Mouse (Mus musculus): Measurements from ENCODE around the gene Ciapin1.

The Ciapin1 gene

GRCm38 (mm10) chr8:94825170-94825569 lies 13.0 kb downstream of the Ciapin1 start:
- CTCF ChIA-PET, result interaction anchor here in 2 of 4 experiments (1.1 to 2.1 kb wide), 4 partner anchors 10 to 87 kb away, joined by 4 to 6 read pairs (median 4); no protein-coding TSS in a partner anchor
- POLR2A ChIA-PET, result interaction anchor here in 2 of 4 experiments (0.6 to 11.8 kb wide), 10 partner anchors 7 to 969 kb away, joined by 3 to 84 read pairs (median 4); partner anchors contain the start of genes Ciapin1 (in 2 of the 2) and Coq9 (in 2 of the 2)

- CTCF ChIA-PET, result interaction anchor here (0.5 to 2.8 kb wide), 47 partner anchors 8 to 1063 kb away, joined by 3 to 18 read pairs (median 4); partner anchors contain the start of genes Ciapin1 (in 2 of the 4), Coq9 (in 2 of the 4), Dok4 (in 2 of the 4) and Ccdc102a (in 1 of the 4)
- POLR2A ChIA-PET, result interaction anchor here in 3 of 4 experiments (0.6 to 11.8 kb wide), 22 partner anchors 8 to 378 kb away, joined by 3 to 84 read pairs (median 4); partner anchors contain the start of genes Ciapin1 (in 2 of the 3), Coq9 (in 2 of the 3) and Cx3cl1 (in 1 of the 3)
These were observed 15.3 kb downstream of the Ciapin1 start for GRCm38 (mm10) chr8:94822637-94823560.

- ChIA-PET CTCF (interaction anchor here in 2 of 4 experiments (0.9 to 2.8 kb wide), 6 partner anchors 11 to 128 kb away, joined by 3 to 12 read pairs (median 4); no protein-coding TSS in a partner anchor), POLR2A (interaction anchor here in 3 of 4 experiments (0.6 to 11.8 kb wide), 14 partner anchors 9 to 452 kb away, joined by 3 to 84 read pairs (median 3); partner anchors contain the start of genes Ciapin1 (in 2 of the 3), Coq9 (in 2 of the 3) and Cx3cl1 (in 1 of the 3))
These were observed 16.8 kb downstream of the Ciapin1 start for GRCm38 (mm10) chr8:94821381-94821780.

GRCm38 (mm10) chr8:94820553-94820952 lies 17.6 kb downstream of the Ciapin1 start:
- CTCF ChIA-PET, result interaction anchor here in 3 of 4 experiments (0.6 to 2.2 kb wide), 7 partner anchors 12 to 434 kb away, joined by 3 to 7 read pairs (median 4); no protein-coding TSS in a partner anchor
- POLR2A ChIA-PET, result interaction anchor here (0.7 to 11.8 kb wide), 11 partner anchors 10 to 123 kb away, joined by 3 to 84 read pairs (median 3); partner anchors contain the start of genes Ccl17 (in 1 of the 4), Ciapin1 (in 1 of the 4), Coq9 (in 1 of the 4) and Cx3cl1 (in 1 of the 4)

- POLR2A ChIA-PET, result interaction anchor here (0.6 to 11.8 kb wide), 10 partner anchors 10 to 114 kb away, joined by 3 to 84 read pairs (median 4); partner anchors contain the start of genes Ccl17 (in 1 of the 4), Ciapin1 (in 1 of the 4), Coq9 (in 1 of the 4) and Cx3cl1 (in 1 of the 4)
- CTCF ChIA-PET, result interaction anchor here in 3 of 4 experiments (0.7 to 2.2 kb wide), 3 partner anchors 41 to 435 kb away, joined by 3 to 7 read pairs (median 4); no protein-coding TSS in a partner anchor
These were observed 18.4 kb downstream of the Ciapin1 start for GRCm38 (mm10) chr8:94819671-94820179.

- CTCF ChIA-PET, result no interaction called here
- POLR2A ChIA-PET, result no interaction called here
These were observed 20.2 kb downstream of the Ciapin1 start for GRCm38 (mm10) chr8:94817933-94818332.

- POLR2A ChIA-PET, result interaction anchor here in 3 of 4 experiments (0.5 to 1.4 kb wide), 12 partner anchors 9 to 149 kb away, joined by 3 to 10 read pairs (median 4); partner anchors contain the start of genes Ciapin1 (in 1 of the 3), Coq9 (in 1 of the 3) and Cx3cl1 (in 1 of the 3)
- CTCF ChIA-PET, result interaction anchor here (0.5 to 1.9 kb wide), 75 partner anchors 8 to 1617 kb away, joined by 3 to 18 read pairs (median 4); partner anchors contain the start of genes Ciapin1 (in 2 of the 4), Coq9 (in 2 of the 4), Dok4 (in 2 of the 4) and Ces1d (in 1 of the 4)
These were observed 23.6 kb downstream of the Ciapin1 start for GRCm38 (mm10) chr8:94814556-94814955.

GRCm38 (mm10) chr8:94812645-94813098 lies 25.5 kb downstream of the Ciapin1 start:
- POLR2A ChIA-PET, result interaction anchor here in 1 of 4 experiments (0.6 to 1.2 kb wide), 2 partner anchors 107 to 110 kb away, joined by 3 read pairs; no protein-coding TSS in a partner anchor
- CTCF ChIA-PET, result interaction anchor here in 1 of 4 experiments (0.8 to 2.4 kb wide), 2 partner anchors 109 to 110 kb away, joined by 3 to 7 read pairs; no protein-coding TSS in a partner anchor

- POLR2A ChIA-PET, result interaction anchor here in 2 of 4 experiments (0.7 to 1.5 kb wide), 3 partner anchors 40 to 210 kb away, joined by 3 to 5 read pairs (median 3); partner anchors contain the start of gene Cx3cl1 (in 1 of the 2)
- CTCF ChIA-PET, result interaction anchor here in 2 of 4 experiments (1.0 to 2.4 kb wide), 3 partner anchors 11 to 108 kb away, joined by 4 to 7 read pairs (median 6); no protein-coding TSS in a partner anchor
These were observed 26.5 kb downstream of the Ciapin1 start for GRCm38 (mm10) chr8:94811654-94812053.

- POLR2A ChIA-PET, result interaction anchor here in 1 of 4 experiments (1.5 kb wide), 1 partner anchor 39 kb away, joined by 3 read pairs; the partner anchor contains the start of gene Cx3cl1
- CTCF ChIA-PET, result interaction anchor here in 2 of 4 experiments (1.0 to 2.4 kb wide), 3 partner anchors 12 to 107 kb away, joined by 4 to 7 read pairs (median 6); no protein-coding TSS in a partner anchor
These were observed 27.3 kb downstream of the Ciapin1 start for GRCm38 (mm10) chr8:94810855-94811254.

GRCm38 (mm10) chr8:94810153-94810552 lies 28.0 kb downstream of the Ciapin1 start, which contains the start of gene Ccl17:
Ccl17 (plus strand) TSS chr8:94810453.
- ChIA-PET POLR2A (interaction anchor here in 1 of 4 experiments (1.0 to 1.5 kb wide), 2 partner anchors 10 to 39 kb away, joined by 3 read pairs; partner anchors contain the start of gene Cx3cl1), CTCF (interaction anchor here in 2 of 4 experiments (1.3 to 2.4 kb wide), 2 partner anchors 106 kb away, joined by 6 to 7 read pairs; no protein-coding TSS in a partner anchor)

- ChIA-PET POLR2A (no interaction called here), CTCF (no interaction called here)
These were observed 29.8 kb downstream of the Ciapin1 start for GRCm38 (mm10) chr8:94808372-94808771.

GRCm38 (mm10) chr8:94807506-94807905 lies 30.7 kb downstream of the Ciapin1 start:
- POLR2A ChIA-PET, result interaction anchor here in 1 of 4 experiments (0.6 kb wide), 1 partner anchor 122 kb away, joined by 6 read pairs; no protein-coding TSS in a partner anchor
- CTCF ChIA-PET, result no interaction called here

GRCm38 (mm10) chr8:94805811-94806210 lies 32.3 kb downstream of the Ciapin1 start:
- ChIA-PET CTCF (interaction anchor here in 2 of 4 experiments (0.7 to 1.4 kb wide), 3 partner anchors 9 to 168 kb away, joined by 3 to 5 read pairs (median 3); no protein-coding TSS in a partner anchor), POLR2A (interaction anchor here in 3 of 4 experiments (1.2 to 2.4 kb wide), 4 partner anchors 14 to 100 kb away, joined by 3 to 6 read pairs (median 5); no protein-coding TSS in a partner anchor)

- CTCF ChIA-PET, result interaction anchor here in 2 of 4 experiments (0.5 to 1.2 kb wide), 2 partner anchors 10 to 101 kb away, joined by 3 to 18 read pairs; no protein-coding TSS in a partner anchor
These were observed 33.4 kb downstream of the Ciapin1 start for GRCm38 (mm10) chr8:94804546-94805340.

GRCm38 (mm10) chr8:94803551-94803950 lies 34.6 kb downstream of the Ciapin1 start:
- ChIA-PET CTCF (interaction anchor here in 1 of 4 experiments (2.7 kb wide), 1 partner anchor 11 kb away, joined by 11 read pairs; no protein-coding TSS in a partner anchor), POLR2A (interaction anchor here in 1 of 4 experiments (0.6 kb wide), 1 partner anchor 60 kb away, joined by 6 read pairs; no protein-coding TSS in a partner anchor)

More at GRCm38 (mm10) chr8:94804546-94805340, 33.4 kb downstream of the Ciapin1 start:
- POLR2A ChIA-PET, result interaction anchor here in 1 of 4 experiments (0.8 to 2.4 kb wide), 2 partner anchors 13 to 16 kb away, joined by 5 to 6 read pairs; no protein-coding TSS in a partner anchor
